Mouse (Mus musculus): ENCODE results near the gene Pdlim5.

DNA sequence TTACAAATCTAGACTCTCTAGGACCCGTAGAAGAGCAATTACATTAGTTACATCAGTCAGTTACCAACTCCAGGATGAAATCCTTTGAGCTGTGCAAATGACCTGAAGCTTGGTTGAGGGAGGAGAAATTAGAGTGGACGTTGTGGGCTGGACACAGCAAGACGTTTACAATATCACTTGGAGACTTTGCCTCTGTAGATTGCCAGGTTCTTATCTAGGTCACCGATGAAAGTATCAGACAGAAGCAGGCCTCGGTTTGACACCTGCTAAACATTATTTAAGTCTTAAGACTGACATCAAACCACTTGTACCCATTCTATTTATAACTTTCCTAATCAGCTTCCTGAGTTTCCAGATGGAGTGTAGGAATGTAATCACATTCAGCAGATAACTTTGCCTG lies 45.6 kb upstream of the Pdlim5 start:
- TF ChIP-seq POLR2A (IDR thresholded peaks at IDR 0.05; ENCODE audit: borderline replicate concordance, extremely low read depth, insufficient read depth, insufficient read length, poor library complexity, severe bottlenecking) (no peak), CTCF (IDR thresholded peaks at IDR 0.05; ENCODE audit: borderline replicate concordance, extremely low read depth, insufficient read depth, insufficient read length) (no peak)

Measured in brain, embryonic 14.5 days (tissue).